Mouse (Mus musculus) retina, postnatal 7 days (tissue): Measurements from ENCODE around the gene Tmem151b.

Experiments used
- DNase-seq: peaks from one replicate; pipeline ENCODE4 v3.0.0-alpha.2; 2012; ENCODE audit warnings: low read depth, low spot score

Tmem151b gene

GRCm38 (mm10) chr17:45549617-45550181 is at the start of gene Tmem151b:
Gene Tmem151b, minus strand, starts transcription at chr17:45549677.
- no peak for DNase-seq

DNA sequence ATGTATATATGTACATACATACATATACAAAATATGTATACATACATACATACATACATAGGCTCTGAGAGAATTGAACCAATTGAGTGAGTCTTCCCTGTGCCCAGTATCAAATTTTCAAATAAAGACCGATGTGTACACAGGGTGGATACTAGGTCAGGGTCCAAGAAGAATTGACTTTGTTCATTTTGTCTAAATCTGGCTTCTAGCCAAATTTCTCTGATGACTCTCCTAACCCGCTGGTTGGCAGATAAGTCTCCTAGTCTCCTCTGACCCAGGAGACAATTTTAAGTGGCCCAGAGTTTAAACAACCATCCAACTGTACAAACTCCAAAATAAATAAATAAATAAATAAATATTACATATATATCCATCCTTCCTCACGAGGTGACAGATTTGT is 49.4 kb upstream of the Tmem151b start:
- no peak for DNase-seq

GRCm38 (mm10) chr17:45598376-45598775 is 48.9 kb upstream of the Tmem151b start:
- no peak for DNase-seq

DNA sequence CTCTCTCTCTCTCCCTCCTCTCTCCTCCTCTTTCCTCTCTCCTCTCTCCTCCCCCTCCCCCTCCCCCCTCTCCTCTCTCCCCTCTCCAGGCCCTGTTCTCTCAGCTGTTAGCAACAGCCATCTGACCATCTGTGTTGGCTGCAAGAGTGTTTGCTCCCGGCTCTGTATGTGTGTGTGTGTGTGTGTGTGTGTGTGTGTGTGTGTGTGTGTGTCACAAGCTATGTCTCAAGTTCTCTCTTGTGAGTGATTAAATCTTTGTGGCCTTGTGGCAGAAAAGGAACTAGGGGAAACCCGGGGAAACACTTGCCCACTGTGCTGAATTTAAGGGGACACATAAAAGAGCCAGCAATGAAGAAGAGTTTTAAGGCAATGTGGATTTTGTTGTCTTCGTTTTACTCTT is 48.3 kb upstream of the Tmem151b start:
- DNase-seq: no peak

- no peak for DNase-seq
These were observed 47.3 kb upstream of the Tmem151b start for GRCm38 (mm10) chr17:45596631-45597396.

- no peak for DNase-seq
These were observed 46.4 kb upstream of the Tmem151b start for GRCm38 (mm10) chr17:45595736-45596390.

DNA sequence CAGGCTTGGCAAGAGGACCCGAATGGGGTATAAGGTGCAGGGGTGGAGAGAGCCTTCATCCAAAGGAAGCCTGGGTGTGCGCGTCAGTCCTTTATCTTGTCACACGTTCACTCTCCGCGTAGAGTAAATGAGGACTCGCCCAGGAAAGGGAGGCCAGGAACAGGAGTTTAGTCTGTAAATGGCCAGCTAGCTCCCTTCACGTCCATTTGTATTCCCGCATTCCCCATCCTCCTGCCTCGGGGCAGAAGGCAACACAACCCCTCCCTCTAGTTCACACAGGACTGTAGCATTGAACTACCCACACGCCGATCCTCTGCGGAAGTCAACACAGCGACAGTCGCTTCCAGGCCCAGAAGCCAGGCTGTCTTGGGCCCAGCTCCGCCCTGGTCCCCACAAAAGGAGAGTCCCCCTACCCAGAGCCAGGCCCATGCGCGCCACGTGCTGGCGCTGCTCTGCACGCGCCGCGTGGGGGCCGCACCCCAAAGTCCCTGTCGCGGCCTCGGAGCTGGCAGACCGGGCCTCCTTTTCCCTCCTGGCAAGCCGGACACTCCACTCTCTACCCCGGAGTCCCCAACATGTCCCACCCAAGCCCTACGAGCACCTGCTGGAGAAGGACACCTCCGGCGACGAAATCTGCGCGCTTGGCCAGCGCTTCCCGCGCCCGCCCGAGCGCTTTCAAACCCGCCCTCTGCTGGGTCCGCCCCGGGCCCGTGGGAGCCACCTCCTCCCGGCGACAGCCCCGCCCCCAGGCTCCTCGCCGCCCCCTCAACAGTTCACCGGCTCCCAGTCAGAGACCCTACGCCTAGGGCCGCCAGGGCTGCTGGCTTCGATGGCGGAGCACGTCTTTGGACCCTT is 45.6 kb upstream of the Tmem151b start:
- no peak for DNase-seq

DNA sequence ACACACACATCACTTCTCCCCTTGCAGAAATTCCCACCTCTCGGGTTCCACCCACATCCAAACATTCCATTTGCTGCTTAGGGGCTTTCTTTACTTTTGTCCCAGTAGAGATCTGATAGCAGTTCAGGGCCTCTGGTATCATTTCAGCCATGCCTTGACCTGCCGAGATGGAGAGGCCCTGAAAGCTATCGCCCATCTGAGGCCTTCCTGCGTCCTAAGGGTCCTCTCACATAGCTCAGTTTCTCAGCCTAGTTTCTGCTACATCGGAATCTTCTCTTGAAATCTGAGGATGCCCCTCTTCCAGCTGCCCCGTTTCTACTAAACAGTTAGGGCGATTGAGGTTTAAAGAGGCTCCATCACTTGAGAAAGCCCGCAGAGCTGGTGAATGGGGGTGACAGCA is 44.7 kb upstream of the Tmem151b start:
- no peak for DNase-seq

DNA sequence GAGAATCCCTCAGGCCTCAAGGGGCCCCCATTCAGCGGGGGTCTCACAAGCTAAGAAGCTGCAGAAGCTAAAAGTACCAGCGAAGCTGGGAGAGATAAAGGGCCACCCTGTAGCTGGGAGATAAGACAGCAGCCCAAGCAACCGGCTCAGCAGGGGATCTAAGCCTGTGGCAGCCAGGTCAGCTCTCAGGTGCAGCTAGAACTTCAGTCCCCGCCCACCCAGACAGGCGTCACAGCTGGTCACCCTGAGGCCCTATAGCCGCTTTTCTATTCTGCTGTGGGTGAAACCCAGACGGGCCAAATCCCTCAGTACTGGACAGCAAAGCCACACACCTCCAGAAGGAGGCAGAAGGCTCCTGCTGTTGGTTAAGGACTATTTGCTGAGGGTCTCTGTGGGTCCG is 44.0 kb upstream of the Tmem151b start:
- no peak for DNase-seq

DNA sequence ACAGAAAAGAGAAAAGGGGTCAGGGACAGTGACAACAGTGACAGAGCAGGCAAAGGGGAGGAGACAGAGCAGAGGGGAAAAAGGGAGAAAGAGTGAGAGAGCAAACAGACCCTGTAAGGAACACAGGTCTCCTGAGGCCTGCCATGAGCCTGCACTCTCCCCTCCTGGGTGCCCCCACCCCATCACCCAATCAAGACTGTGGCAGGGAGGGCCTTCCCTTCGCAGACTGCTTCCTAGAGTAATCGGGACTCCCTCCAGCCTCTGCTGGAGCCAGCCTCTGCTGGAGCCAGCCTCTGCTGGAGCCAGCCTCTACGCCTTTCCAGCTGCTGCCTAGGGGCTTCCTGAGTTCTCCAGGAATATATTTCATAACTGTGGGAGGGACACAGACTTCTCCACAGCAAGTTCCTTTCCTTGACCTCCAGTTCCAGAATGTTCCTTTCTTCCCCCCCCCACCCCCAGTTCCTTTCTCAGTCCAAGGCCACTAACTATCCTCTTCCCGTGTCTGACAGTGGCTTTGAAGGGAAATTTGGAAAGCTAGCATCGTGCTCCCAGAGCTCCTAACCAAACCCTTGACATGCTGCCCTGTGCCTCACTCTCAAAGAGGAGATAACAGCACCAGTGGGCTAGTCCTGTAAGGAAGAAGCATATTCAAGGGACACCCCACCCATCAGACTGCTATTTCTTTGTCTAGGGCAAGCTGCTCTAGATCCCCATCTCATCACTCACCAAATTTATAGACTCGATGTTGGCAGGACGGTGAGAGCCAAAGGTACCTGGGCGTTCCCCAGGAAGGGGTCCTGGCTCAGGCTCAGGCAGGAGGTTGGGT is 43.3 kb upstream of the Tmem151b start:
- DNase-seq: no peak

DNA sequence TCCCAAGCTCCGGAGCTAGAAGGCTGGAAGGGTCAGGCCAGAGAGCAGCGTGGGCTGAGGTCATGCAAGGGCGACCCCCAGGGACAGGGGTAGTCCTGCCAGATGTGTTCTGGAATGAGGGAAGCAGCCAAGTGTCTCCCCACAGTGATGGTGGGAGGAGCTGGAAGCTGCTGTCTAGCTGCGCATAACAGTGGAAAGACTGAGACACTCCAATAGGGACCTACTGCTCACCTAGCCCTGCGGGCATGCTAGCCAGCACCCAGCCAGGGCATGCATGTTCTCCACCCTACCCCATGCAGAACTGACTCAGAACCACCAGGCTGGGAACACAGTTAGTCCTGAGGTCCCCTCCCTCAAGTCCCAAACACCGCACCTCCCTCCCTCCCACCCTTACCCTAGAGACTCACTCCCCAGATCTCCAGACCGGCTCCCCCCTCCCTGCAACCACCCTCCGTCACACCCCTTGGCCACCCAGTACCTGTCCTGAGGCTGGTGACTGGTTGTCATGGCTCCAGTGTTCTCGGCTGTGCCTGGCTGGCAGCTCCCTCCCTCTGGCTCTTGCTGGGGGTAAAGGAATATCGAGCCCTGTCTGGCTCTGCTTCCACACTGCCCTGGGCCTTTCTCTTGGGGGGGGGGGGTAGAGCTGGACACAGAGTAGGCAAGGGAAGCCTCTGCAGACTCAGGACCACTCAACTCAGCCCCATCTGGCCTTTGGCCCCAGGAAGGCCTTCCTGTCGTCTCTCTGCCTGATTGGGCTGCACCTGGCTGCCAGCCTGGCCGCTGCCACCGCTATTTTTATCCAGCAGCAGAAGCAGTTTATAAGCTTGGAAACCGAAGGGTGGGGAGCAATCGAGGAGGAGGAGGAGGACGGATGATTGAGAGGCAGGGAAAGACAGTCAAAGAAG is 42.5 kb upstream of the Tmem151b start:
- DNase-seq: no peak

DNA sequence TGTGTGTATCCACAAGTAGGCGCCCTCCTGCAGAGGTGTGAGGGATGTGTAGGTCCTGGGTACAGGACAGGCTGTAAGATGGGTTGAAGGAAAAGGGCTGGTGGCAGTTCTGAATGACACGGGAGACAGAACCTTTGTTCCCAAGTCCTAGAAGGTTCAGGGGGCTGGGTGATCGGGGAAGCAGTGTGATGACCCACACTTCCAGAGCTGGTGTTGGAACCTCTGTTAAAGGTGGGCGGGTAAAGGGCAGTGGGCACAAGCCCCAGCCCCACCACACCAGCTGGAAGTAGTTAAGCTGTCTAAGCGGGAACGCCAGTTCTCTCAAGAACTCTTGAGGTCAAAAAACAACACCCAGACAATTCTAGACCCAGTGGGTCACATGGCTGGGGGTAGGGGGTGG is 40.9 kb upstream of the Tmem151b start:
- no peak for DNase-seq

- DNase-seq: no peak
These were observed 40.4 kb upstream of the Tmem151b start for GRCm38 (mm10) chr17:45589844-45590243.

- DNase-seq: no peak
These were observed 39.8 kb upstream of the Tmem151b start for GRCm38 (mm10) chr17:45589236-45589635.

DNA sequence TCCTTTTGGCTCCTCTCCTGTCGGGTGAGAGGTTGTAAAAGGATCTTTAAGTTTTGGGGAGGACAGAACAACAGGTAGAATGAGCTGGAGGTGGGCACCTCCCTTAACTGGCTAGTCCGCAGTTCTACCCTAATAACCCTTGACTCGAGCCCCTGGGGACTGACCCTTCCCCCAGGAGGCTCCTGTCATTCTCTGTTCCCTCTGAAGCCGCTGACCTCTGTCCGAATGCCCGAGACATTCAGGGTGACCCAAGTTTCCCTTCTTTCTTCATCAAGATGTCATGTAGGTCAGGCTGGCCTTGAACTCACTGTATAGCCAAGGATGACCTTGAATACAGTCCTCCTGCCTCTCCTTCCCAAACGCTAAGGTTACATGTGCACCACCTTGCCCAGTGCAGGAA is 38.9 kb upstream of the Tmem151b start:
- DNase-seq: no peak

DNA sequence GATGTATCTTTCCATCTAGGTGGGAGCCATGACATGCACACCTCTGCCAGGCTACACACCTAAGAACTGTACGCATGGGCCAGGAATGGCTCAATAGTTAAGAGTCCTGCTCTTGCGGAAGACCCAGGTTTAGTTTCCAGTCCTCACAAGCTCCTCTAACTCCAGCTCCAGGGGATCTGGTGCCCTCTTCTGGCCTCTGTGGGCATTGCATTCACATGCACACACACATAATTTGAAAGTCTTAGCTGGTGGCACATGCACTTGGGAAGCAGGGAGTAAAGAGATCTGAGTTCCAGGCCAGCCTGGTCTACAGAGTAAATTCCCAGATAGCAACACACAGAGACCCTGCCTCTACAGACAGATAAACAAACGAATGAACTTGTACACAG is 37.0 kb upstream of the Tmem151b start:
- DNase-seq: no peak

GRCm38 (mm10) chr17:45585725-45586448 is 36.4 kb upstream of the Tmem151b start:
- no peak for DNase-seq

DNA sequence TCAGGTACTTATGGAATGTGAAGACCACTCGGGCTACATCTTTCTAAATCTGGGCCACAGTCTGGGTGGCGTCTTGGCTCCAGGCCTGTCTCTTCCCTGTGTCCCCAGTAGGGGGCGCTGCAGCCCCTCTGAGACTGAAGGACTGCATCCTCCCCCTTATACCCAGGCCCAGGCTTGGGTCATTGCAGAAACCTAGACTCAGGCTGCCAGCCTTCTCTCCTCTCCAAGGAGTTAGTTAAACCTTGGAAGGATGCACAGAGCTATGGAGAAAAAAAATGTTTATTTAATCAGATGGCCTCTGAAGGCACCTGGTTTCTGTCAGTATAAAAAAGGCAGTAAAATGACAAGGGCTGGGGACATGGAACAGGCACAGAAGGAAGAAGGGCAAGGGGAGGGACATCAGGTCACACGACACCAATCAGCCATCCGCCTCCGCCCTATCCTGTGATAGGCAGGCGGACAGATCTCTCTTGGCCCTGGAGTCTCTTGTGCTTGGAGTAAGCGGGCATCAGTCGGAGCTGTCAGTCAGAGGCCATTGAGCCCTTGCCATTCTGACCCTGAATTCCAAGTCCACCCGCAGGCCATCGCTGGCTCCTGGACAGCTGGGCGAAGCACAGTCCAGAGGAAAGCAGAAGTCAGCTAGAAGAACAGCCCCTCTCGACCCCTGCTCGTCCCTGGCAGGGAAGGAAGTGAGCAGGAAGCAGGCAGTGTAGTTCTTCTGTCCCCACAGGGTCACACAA is 35.6 kb upstream of the Tmem151b start:
- peak; percentile 68 for DNase-seq
